8 mouse cellular contexts compared by ENCODE assay signal in genomic region chr7:75612000-75612682, GRCm38 (mm10).
DNase-seq lines count a peak whose midpoint lies in the region; ATAC-seq and TF ChIP-seq lines count a peak whose summit lies in the region.

No protein-coding gene starts in this region.

- H3K9ac ChIP-seq in midbrain, embryonic 11.5 days (ENCODE audit: low read length) = no peak overlapping the region
- H3K9ac ChIP-seq in midbrain, embryonic 13.5 days (replicated peaks) = no peak overlapping the region
- H3K9ac ChIP-seq in liver, adult 2 months (ENCODE audit: low read depth, low read length) = peak overlapping the region; percentile 77

- no peak for TF ChIP-seq POLR2A in liver, adult 2 months (IDR thresholded peaks at IDR 0.05; ENCODE audit: extremely low read depth, insufficient read depth, low read length)

- no peak overlapping the region for H3K4me3 ChIP-seq in midbrain, embryonic 11.5 days (ENCODE audit: low read depth, low read length)
- H3K4me3 ChIP-seq in midbrain, embryonic 13.5 days (replicated peaks) = no peak overlapping the region
- H3K4me3 ChIP-seq in liver, adult 2 months (ENCODE audit: insufficient read depth, low read depth, low read length) = peak overlapping the region; percentile 45

- H3K4me2 ChIP-seq in midbrain, embryonic 11.5 days = no peak overlapping the region
- no peak overlapping the region for H3K4me2 ChIP-seq in midbrain, embryonic 13.5 days (replicated peaks)

- no peak for DNase-seq in midbrain, embryonic 11.5 days (ENCODE audit: low spot score, missing footprints)
- DNase-seq in embryo, embryonic 10.5 days (ENCODE audit: low spot score) = peak; percentile 29
- peak; percentile 69 for DNase-seq in heart, postnatal 25 days (ENCODE audit: low spot score)
- peak; percentile 91 for DNase-seq in liver, adult 2 months (ENCODE audit: extremely low read depth, low read depth, low spot score)
- peak; percentile 81 for DNase-seq in skeletal muscle tissue, adult 2 months (ENCODE audit: low read depth, low spot score)
- DNase-seq in cerebellum, postnatal 10 days = no peak

- TF ChIP-seq CTCF in liver, adult 2 months (IDR thresholded peaks at IDR 0.05; ENCODE audit: low read depth, low read length) = no peak

- H3K27ac ChIP-seq in midbrain, embryonic 11.5 days (ENCODE audit: low read depth, low read length) = no peak overlapping the region
- H3K27ac ChIP-seq in midbrain, embryonic 13.5 days = no peak overlapping the region
- H3K27ac ChIP-seq in liver, adult 2 months (replicated peaks; ENCODE audit: insufficient read depth, low read depth, low read length) = peak overlapping the region; percentile 80

- no peaks in the 10 kb centered on the region for H3K4me1 ChIP-seq in midbrain, embryonic 11.5 days (ENCODE audit: control insufficient read depth, insufficient read depth, low read length)
- H3K4me1 ChIP-seq in midbrain, embryonic 13.5 days (replicated peaks) = no peaks in the 10 kb centered on the region
- H3K4me1 ChIP-seq in liver, adult 2 months (ENCODE audit: control insufficient read depth, insufficient read depth, low read length) = peaks cover 24% of the 10 kb centered on the region

- no peaks in the 10 kb centered on the region for H3K27me3 ChIP-seq in midbrain, embryonic 11.5 days (ENCODE audit: control insufficient read depth, insufficient read depth, low read length)
- no peaks in the 10 kb centered on the region for H3K27me3 ChIP-seq in midbrain, embryonic 13.5 days
- no peaks in the 10 kb centered on the region for H3K27me3 ChIP-seq in liver, adult 2 months (ENCODE audit: control insufficient read depth, insufficient read depth, low read length)

- H3K36me3 ChIP-seq in midbrain, embryonic 11.5 days (ENCODE audit: control insufficient read depth, insufficient read depth, low read length) = peaks cover 6% of the 10 kb centered on the region; the same call in 1 of the 2 replicates
- peaks cover 24% of the 10 kb centered on the region for H3K36me3 ChIP-seq in midbrain, embryonic 13.5 days
- H3K36me3 ChIP-seq in liver, adult 2 months (ENCODE audit: control insufficient read depth, insufficient read depth, low read length) = peaks cover 22% of the 10 kb centered on the region

- H3K9me3 ChIP-seq in midbrain, embryonic 11.5 days (ENCODE audit: control insufficient read depth, low read length) = no peaks in the 10 kb centered on the region
- no peaks in the 10 kb centered on the region for H3K9me3 ChIP-seq in midbrain, embryonic 13.5 days

- WGBS in midbrain, embryonic 11.5 days = 81% methylated on average over 13 of the region's 13 CpGs
- 86% methylated on average over 13 of the region's 13 CpGs for WGBS in midbrain, embryonic 13.5 days
- 7% methylated on average over 13 of the region's 13 CpGs for WGBS in liver, adult 2 months

- intact Hi-C loops in heart, postnatal 25 days (cut with DNase I) = loop anchor here (1.0 to 5.0 kb wide), 3 partner anchors 23 to 215 kb away; no protein-coding TSS in a partner anchor

- peaks cover 24% of the 10 kb centered on the region; the same call in 1 of the 2 replicates for H3K79me2 ChIP-seq in liver, adult 2 months (ENCODE audit: control insufficient read depth, insufficient read depth, low read length)

- ATAC-seq in midbrain, embryonic 11.5 days (ENCODE audit: low FRiP score) = 0 out of 2 replicates have a peak, but pooled peaks have one; percentile 24
- ATAC-seq in midbrain, embryonic 13.5 days = no peak
- ATAC-seq in cerebellum, adult (ENCODE audit: insufficient number of reproducible peaks, low FRiP score, low TSS enrichment) = no peak

Comparison
In these comparisons a context has a peak if more than half of its experiments do, and no peak if none do; other contexts are left out.
1. DNase-seq: peak in embryo, embryonic 10.5 days (single experiment), heart, postnatal 25 days (single experiment), liver, adult 2 months (single experiment) and skeletal muscle tissue, adult 2 months (single experiment); none in midbrain, embryonic 11.5 days (single experiment) and cerebellum, postnatal 10 days (0 of 2).